Mouse (Mus musculus) right cerebral cortex, adult 2 months (tissue): Measurements from ENCODE around the gene Nexmif.
"Not testable (repeated sequence)": the region's sequence is repeated elsewhere in the genome, so short reads cannot be mapped to it uniquely, and the experiment has no call there.

ENCODE experiments used
- DNase-seq, 2 experiments: peaks; one replicate each; pipeline ENCODE4 v3.0.0; 2021 to 2022; ENCODE audit warnings: low spot score in 2 of 2

Gene Nexmif

DNA sequence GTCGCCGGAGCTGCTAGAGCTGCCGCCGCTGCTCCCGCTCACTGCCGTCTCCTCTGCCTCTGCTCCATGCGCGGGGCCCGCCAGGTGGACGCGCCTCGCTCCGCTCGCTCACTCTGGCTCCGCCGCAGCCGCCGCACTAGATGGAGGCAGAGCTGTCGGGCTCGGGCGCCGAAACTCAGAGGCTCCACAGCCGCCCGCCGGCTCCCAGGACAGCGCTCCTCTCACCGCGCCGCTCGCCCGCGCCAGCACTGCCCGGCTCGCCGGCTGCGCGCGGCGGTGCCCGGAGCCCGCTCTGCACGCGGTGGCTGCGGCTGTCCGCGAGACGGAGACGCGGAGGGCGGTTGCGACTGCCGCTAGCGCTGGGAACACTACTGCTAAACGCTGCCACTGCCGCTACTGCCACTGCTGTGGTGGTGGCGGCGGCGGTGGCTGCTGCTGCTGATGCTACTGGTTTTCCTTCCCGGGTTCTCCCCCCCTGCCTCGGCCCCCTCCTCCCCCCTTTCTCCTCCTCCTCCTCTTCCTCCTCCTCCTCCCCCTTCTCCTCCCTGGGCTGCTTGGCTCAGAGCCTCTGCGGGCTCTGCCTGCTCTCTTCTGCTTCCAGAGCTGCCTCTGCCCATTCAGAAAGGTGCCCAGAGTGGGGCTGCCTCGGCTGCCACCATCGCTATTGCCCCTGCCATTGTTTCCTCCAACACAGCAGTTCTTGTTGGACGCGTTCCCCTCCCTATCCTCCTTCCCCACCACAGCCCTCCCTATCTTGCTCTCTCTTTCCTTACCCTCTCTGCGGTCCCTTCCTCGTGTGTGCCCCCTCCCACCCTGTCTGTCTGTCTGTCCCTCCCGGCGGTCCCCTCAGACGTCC, at the start of gene Nexmif:
Nexmif (minus strand) TSS at position 450 of the 856 bp plus-strand sequence.
- peak; percentile 32 to 42 for DNase-seq

DNA sequence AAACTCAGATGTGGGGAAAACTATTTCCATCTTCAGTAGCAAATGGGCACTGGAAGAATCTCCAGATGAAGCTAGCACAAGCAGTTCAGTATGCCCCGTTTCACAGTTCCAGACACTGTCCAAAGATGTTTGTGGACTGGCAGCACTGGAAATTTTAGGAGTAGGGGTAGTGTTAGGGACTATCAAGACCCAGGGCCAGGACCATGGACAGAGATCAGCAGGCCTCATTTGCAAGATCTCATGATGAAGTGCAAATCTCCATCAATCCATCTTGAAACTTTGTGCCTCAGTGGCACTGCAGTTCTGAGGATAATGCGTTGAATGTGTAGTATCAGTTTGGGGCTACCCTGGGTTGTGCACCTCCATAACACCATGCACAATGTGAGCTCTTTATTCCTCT, 7.7 kb upstream of the Nexmif start:
- no peak for DNase-seq

DNA sequence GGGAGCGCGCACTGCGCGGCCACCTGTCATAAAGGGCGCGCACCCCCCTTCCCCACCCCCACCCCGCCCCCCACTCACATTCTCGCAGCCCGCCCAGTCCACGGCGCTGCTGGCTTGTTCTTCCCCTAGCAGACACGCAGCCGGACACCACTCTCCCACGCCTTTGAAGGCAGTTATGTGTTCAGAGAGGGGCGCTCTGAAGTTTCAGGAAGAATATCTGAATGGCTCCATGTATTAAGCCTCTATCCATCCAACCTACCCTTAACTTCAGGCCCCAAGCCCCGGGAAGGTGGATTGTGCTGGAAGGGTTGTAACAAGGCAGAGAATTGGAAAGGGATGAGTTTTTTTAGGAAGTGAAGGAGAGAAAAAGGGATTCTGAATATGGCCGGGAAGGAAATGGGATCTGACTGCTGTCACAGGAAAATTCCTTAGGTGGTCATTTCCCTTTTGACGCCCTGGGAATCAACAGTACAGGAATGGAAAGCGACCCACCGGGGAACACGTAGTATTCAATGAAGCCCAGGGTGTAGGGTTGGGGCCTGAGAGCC, 681 bp upstream of the Nexmif start:
- peak; percentile 6 to 10 for DNase-seq

DNA sequence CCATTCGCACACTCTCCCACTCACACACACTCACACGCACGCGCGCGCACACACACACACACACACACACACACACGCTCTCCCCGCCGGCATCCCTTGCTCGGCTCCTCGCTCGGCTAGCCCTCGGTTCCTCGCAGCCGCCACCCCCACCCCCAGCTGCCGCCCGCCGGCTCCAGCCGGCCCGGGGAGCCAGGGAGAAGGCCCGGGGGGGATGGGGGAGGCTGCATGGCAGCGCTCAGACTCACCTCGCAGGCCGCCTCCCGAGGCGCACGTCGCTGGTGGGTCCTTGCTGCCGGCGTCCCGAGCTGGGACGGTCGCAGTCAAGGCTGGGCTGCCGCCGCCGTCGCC, 623 bp downstream of the Nexmif start:
- DNase-seq, result peak in 1 of 2 experiments; percentile 32

DNA sequence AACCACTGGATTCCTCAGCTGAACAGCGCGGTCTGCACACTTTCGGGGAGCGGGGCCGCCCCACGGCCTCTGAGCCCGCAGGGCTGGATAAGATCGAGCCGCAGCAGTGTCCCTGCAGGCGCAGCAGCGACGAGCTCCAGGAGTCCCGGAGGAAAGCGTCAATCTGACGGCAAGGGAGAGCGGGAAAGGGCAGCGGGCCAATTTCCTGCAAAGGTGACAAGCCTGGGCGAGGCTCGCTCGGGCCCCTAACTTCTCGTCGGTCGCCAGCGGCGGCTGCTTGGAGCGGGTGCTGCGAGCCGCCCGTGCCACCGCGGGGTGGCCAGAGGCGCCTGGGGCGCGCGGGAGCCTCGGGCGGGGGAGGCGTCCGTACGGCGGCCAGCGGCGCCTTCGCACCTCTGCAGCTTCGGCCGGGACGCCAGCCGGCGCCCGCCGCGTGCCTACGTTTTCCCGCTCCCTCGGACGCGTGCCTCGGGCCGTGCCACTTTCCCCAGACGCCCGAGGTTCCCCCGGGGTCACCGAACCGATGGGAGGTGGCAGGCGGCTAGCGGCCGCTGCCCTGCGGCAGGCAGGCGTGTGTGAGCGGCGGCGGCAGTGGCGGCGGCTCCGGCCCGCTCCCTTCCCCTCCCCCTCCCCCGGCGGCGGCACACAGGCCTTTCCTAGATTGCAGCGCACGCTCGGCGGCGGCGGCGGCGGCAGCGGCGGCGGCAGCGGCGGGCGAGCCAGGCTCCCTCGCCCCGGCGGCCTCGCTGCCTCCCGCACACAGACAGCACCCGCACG, 1.2 kb downstream of the Nexmif start:
- DNase-seq, result peak; percentile 25 to 32

DNA sequence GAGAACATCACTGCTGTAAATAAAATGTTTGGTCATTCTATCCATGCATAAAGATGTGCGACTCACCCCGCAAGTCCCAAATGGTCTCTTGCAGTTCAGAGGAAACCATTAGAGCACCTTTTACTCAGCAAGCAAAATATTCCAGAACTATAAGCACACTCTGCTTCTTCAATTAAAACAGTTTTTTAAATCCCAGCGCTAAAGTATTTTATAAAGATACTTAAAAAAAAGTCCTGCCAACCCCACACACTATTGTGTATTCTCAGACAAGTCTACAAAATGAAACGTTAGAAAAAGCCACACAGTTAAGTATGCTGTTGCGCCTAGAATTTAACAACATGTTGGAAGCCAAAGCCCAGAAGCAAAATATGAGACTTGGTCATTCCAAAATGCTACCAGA, 1.9 kb downstream of the Nexmif start:
- DNase-seq, result no peak

DNA sequence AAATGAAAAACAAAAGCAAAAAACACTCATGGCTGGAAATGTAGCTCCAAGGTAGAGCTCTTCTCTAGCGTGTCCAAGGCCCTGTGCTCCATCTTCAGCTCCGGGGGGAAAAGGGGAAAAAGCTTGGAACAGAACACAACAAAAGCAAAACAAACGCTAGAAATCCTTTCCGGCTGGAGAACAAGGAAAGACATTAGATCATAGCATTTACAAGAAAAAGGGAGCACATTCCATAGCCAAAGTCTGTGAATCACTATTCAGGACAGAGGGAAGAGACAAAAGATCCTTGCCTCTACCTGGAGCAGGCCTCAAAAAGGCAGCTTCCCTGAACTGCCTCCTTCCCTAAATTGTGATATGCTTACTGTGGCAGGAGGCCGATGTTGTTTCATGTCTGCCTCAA, 4.4 kb downstream of the Nexmif start:
- no peak for DNase-seq

DNA sequence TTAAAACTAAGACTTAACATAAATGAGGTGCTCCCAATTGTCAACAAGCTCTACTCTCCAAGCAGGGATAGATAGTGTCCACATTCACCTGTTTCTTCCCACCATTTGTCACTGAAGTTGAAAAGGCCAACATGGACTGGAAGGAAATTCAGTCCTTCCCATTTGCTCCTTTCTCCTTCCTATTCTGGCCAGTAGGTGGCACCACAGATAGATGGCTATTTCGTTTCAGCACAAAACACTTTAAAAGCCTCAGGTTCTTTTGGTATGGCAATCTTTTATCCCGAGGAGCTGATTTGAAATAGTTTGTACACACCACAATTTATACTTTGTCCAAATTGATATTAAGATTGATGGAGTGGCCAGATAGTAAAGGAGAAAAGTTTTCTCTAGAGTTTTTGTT, 21.7 kb downstream of the Nexmif start:
- peak; percentile 40 to 44 for DNase-seq

DNA sequence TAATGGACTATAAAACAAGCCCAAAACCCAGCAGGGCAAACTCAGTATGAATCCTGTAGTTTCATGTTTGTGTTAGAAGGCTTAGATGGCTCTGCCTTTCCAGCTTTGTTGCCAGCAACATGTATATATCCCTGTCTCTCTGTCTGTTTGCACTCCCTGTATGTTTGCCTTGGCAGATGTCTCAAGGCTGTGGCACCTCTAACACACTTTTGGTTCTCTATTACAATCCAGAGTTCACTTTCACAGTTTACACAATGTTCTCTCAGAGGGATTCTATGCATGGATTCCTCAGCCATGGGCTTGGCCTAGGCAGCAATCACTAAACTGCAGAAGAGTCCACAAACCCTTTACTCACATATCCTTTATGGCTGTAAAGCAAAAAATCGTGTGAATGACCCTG, 50.9 kb downstream of the Nexmif start:
- no peak for DNase-seq

DNA sequence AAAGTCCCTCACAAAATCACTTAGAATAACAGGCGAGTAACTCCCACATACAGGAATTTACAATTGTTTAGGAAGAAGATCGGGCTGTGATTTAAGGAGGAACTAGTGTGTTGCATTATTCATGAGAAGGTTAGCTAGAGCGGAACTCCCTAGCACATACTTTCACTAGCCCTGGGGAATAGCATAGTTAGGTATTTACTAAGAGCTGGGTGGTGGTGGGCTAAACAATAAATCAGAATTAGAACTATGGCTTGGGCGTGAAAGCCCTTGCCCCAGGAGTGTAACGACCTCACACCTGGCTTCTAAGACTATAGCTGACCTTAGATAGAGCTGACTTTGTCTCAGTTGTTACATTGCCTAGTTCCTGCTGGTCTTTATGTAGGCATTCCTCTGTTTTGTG, 85.7 kb downstream of the Nexmif start:
- not testable (repeated sequence) for DNase-seq

DNA sequence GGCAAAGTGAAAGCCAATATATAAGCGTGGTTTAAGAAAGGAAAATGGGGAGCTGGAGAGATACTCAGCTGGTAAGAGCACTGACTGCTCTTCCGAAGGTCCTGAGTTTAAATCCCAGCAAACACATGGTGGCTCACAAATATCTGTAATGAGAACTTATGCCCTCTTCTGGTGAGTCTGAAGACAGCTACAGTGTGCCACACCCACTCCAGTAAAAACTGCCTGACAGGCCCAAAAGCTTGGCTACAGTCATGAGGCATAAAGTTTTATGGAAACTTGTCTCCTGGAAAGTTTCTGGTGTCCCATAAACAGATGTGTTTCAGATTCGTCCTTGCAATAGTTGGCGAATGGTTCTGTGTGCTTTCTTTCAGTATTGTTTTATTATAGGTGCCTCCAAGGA, 86.4 kb downstream of the Nexmif start:
- DNase-seq, result no peak

DNA sequence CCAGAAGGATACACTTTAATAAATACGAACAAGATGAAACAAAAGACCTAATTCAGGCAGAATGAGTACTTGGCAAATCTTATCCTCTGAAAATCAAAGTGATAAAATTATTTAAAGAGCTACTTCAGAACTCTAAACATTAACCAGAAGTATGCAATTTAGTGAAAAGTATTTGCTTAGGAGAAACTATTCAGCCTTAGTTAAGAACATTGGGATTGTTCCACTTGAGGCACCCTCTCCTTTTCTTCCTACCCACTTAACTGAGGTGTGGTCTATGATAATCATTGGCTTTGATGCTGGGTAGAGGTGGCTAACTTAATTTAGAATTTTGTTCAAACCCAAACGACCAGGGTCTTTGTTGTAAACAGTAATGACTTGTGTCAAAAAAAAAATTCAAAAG, 146.1 kb downstream of the Nexmif start:
- no peak for DNase-seq

DNA sequence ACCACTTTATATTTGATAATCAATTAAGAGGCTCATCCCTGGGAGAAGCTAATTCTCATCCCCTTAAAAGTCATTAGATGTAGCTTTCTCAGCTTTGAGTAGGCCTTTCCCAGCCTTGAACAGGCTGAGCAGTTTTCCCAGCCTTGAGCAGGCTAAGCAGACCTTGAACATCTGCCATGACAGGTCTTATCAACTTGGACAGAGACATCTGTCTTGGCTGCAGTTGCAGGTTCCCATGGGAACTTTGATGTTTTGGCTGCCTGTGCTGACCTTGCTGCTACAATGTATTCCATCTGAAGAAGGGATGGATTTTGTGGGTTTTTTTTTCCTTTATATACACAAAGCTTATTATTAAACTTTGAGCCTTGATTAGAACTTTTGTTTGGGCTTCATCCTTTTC, 160.7 kb downstream of the Nexmif start:
- no peak for DNase-seq

DNA sequence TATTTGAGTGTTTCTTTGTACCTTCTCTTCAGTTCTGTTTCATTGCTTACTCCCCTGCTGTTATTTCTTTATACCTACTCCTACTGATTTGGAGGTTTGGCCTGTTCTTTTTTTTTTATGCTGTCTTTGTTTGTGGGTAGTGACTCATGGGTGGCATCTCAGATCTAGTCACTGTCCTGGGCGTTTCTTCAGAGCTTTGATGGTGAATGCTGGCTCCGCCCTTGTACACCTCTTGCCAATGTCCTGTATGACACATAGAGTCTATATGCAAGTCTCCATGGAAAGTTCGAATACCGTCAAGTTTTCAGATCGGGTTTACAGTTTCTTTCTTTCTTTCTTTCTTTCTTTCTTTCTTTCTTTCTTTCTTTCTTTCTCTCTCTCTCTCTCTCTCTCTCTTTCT, 167.1 kb downstream of the Nexmif start:
- no peak for DNase-seq

DNA sequence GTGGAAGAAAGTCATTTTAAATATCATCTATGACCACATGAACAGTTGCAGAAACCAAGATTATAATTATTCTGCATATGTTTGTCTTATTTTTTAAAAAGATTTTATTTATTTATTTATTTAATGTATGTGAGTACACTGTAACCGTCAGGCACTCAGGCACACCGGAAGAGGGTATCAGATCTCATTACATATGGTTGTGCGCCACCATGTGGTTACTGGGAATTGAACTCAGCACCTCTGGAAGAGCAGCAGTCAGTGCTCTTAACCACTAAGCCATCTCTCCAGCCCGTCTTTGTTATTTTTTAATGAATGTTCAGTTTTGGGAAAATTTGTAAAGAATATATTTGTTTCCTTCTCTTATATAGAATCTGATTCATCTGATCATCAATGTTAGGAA, 168.2 kb downstream of the Nexmif start:
- DNase-seq, result peak in 1 of 2 experiments; percentile 8
